Mouse (Mus musculus): ENCODE data around the gene Rab14.

The Rab14 gene

DNA sequence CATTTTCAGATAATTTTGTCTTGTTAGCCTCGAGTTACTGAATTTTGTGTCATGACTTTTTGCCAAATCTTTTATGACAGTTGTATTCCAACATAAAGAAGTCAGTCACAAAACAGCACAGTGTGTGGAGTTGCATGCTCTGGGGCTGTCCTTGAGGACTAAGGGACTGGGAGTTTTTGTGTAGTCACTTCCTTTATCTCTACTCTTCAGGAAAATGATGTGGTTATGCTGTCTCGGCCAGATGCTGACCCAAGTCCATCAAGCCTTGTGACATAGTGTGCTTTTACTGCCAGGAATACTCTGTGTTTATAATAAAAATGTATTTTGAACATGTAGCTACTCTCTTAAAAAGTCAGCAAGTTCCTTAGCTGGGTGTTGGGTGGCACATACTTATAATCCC lies 43.9 kb downstream of the Rab14 start:
- in situ Hi-C loops (cut with MboI, MseI): no loop called here

DNA sequence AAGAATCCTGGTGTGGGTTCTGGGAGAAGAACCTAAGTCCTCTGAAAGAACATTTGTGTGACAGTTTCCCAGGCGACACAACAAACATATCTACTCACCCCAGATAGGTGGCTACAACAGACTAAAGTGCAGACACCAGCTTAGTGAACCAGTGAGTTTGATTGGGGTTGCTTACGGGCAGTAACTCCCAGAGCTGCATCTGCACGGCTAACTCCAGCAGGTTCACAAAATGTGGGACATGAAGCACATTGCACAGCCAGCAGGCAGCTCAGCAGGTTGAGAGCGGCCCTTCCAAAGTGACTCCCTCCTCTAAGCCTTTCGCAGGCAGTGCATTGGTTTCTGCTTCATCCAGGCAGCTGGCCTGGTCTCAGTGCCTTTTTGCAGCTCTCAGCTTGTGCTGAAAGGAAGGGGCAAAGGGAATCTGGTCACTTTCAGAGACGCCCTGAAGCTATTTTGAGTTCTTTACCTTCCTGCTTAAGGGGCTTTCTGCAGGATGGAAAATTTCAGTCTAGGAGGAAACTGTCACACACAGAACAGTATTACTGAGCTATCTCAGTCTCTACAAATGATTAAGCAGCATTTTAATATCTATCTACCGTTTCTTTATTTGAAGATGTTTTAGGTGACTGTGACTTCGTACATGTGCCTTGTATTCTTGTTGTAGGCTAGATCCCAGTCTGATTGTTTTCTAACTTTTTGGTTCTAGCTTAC lies 46.9 kb downstream of the Rab14 start:
- in situ Hi-C loops (cut with MboI, MseI): no loop called here

DNA sequence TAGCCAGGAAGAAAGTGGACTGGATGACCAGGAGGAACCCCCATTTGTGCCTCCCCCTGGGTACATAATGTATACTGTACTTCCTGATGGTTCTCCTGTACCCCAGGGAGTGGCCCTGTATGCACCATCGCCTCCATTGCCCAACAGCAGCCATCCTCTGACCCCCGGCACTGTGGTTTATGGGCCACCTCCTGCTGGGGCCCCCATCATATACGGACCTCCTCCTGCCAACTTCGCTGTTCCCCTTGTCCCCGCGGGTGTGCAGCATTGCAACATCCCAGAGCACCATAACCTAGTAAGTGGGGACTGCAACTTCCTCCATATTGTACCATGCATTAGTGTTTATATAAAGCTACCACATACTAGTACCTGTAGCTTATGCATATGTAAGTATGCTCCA lies 47.7 kb downstream of the Rab14 start:
- in situ Hi-C loops (cut with MboI, MseI): no loop called here

DNA sequence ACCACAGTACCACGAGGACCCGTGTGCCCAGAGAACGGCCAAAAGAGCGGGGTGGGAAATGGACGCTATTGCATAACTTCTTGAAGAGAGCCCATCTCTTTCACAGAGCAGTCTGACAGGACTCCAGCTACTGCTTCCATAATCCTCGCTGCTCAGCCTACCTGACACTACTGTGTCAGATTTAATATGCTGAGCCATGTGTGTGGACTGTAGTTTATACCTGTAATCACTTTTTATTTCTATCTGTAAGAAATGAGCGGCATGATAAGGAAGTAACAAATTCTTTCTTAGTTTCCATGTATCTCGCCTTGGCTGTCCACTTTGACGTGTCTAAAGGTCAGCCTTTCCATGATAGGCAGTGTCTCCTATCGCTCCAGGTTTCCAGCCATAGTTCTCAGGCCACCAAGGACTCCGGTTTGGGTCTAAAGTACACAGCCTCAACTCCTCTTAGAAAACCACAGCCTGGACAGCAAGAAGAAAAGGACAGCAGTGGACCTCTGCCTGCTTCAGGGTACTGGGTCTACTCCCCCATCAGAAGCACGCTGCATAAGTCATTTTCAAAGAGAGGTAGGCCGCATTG lies 49.5 kb downstream of the Rab14 start:
- in situ Hi-C loops (cut with MboI, MseI): no loop called here

DNA sequence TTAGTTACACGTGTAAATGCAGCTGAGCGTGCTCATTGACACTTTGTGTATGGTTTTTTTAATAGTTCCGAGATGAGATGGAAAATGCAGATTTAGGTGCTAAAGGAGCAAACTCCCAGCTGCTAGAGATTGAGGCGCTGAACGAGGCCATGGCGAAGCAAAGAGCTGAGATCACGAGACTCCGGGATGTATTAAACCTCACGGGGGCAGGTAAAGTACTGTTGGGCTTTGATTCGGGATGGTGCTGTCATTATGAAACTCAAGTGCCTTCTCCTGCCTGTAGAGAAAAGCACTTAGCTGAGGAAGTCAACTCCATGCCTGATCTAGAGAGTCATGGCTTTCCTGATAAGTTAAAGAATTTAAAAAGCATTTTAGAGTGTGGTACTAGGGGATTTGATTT lies 52.1 kb downstream of the Rab14 start:
- in situ Hi-C loops (cut with MboI, MseI): loop anchor here in 1 of 2 experiments (5.0 kb wide), 1 partner anchor 38 kb away; no protein-coding TSS in a partner anchor

DNA sequence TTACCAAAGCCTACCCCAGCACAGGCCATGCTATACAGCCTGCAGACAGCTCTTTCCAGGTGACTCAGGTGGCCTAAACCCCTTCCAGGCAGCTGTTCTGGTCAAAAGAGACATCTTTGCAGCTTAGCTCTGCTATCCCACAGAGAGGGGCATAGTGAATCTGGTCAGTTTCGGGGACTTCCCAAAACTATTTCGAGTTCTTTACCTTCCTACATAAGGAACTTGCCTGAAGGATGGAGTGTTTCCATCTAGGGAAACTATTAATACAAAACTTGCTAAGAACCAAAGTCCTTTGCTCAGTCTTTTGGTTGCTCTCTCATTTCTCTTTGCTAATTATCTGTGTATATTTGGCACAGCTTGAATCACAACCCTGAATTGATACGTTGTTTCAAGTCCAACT lies 59.2 kb downstream of the Rab14 start:
- in situ Hi-C loops (cut with MboI, MseI): no loop called here

DNA sequence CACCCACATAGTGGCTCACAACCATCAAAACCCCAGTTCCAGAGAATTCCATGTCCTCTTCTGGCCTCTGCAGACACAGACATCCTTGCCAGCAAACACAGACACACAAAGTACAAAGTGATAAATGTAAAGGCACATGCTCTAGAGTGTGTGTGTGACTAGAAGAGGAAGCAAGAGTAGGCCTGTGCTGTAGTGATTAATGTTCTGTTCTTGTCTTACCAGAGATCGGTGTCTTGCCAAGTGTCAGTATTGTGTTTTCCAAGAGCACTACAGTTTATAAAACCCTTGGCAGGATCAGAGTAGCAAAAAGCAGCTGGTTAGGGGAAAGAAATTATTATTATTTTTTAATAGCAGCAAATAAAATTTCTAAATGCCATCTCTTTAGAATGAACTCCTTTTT lies 62.3 kb downstream of the Rab14 start:
- in situ Hi-C loops (cut with MboI, MseI): no loop called here

DNA sequence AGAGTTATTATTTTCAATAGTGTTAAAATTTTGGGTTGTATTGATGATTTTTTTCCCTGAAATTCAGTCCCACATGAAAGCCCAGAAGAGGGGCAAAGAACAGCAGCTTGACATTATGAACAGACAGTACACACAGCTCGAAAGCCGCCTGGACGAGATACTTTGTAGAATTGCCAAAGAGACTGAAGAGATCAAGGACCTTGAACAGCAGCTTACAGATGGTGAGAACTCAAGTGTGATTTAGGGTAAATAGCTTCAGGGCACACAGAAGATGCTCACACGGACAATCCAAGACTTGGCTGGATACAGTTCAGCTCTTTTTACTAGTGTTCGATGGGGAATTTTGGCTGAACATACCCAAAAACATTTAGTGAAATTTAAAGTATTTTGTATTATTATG lies 67.0 kb downstream of the Rab14 start:
- in situ Hi-C loops (cut with MboI, MseI): no loop called here

DNA sequence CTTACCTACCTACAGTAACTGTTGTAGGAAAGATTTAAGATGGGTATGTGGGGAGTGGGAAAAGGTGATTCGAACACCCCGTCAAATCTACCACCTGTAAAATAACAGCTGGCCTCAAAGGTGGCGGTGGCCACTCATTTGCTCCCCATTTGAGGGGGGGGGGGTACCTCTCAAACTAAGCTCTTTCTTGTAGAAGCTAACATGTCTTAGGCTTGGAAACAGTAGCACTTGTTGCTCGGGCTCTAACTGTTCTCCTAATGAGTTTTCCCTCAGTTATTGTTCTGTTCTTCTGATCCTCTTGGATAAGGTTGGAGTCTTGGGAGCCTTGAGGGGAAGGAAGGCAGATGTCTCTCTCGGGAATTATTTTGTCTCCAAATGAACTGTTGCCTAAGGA lies 68.3 kb downstream of the Rab14 start:
- in situ Hi-C loops (cut with MboI, MseI): no loop called here

DNA sequence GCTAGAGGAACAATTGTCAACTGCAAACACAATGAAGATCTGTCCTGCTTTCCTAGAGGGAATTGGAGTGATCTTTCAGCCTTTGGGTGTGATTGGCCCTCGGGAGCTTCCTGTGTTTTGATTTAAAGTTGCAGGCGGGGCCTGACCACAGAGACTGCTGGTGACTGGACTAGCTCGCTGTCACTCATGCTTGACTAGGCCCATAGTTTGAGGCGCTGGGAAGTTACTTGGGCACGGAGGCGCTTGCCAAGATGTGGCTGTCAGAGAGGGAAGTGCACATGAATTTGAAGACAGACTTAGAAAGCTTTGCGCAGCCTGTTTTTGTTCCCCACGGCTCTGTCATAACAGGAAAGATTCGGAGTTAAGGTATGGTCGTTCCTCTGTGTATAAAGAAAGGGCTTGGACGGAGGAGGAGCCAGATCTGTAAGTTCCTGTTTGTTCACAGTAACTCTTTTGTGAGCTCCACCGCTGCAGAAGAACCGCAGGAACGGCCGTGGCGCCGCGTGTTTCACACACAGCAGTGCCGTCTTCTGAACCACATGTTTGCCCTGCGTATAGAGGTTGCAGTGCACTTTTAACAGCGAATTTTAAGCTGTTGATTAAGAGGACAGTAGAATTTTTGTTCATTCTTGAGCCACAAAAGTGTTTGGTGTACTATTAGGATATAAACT lies 68.8 kb downstream of the Rab14 start:
- in situ Hi-C loops (cut with MboI, MseI): no loop called here

DNA sequence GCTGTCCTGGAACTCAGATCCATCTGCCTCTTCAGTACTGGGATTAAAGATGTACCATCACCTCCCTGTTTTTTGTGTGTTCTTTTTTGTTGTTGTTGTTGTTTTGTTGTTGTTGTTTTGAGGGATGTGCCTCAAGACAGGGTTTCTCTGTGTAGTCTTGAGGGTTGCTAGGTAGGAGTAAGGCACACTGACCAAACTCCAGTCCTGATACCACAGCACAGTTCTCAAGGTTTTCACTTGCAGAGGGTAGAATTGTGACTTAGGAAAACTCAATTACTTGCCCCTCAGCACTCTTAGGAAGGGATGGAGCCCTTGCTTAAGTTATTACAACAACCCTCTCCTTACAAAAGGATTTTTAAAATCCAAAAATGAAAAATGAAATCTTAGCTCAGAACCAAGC lies 69.4 kb downstream of the Rab14 start:
- in situ Hi-C loops (cut with MboI, MseI): no loop called here

All from T-helper 17 cell (primary cell).